Comparison of ENCODE assay signal across 24 mouse cellular contexts in the genomic region with DNA sequence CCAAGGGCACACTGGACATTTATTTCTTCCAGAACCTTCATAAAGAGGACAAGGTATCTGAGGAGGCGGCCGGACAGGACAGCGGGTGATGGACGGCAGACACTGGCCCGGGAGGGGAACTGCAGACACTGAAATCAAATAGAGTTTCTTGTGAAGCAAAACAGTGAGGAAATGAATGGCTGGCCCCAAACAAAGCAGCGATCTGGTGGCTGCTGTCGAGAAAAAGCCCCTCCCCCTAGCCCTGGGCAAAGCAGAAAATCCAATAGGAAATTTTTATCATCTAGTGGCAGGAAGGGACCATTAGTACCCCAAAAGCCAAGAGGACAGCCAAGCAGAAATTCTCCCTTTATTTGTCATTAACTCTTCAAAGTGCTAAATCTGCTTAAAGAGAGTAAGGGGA. TPM values are rescaled to one million over a fixed set of nuclear protein-coding genes. Genes with fewer than 3 reads are reported as not detected.
DNase-seq lines count a peak whose midpoint lies in the region; ATAC-seq and TF ChIP-seq lines count a peak whose summit lies in the region.
"Had no signal": no experiment of that assay in that cellular context is flagged by ENCODE, and none has a peak within 500 bp of the region (broad histone marks: within the 10 kb centered on the region; RNA-seq: fewer than 3 reads in every experiment).

No protein-coding gene starts in this region.

- no peaks in the 10 kb centered on the region for H3K9me3 ChIP-seq in kidney, embryonic 14.5 days (ENCODE audit: control insufficient read depth, low read length)
- H3K9me3 ChIP-seq in kidney, embryonic 16.5 days (ENCODE audit: low read length): no peaks in the 10 kb centered on the region
- no peaks in the 10 kb centered on the region for H3K9me3 ChIP-seq in forebrain, postnatal 0 days (ENCODE audit: low read length)
- no peaks in the 10 kb centered on the region for H3K9me3 ChIP-seq in midbrain, embryonic 16.5 days (replicated peaks; ENCODE audit: control insufficient read depth, low read length, poor library complexity, severe bottlenecking)
- H3K9me3 ChIP-seq: G1E; liver, embryonic 13.5 days had no signal

- H3K4me2 ChIP-seq in kidney, embryonic 14.5 days (replicated peaks; ENCODE audit: low read depth, low read length): peak overlapping the region; percentile 3; the same call in 1 of the 2 replicates
- no peak overlapping the region for H3K4me2 ChIP-seq in kidney, embryonic 16.5 days (replicated peaks; ENCODE audit: low read depth, low read length)
- H3K4me2 ChIP-seq in forebrain, postnatal 0 days (ENCODE audit: low read depth): no peak overlapping the region
- peak overlapping the region; percentile 4; the same call in 1 of the 2 replicates for H3K4me2 ChIP-seq in midbrain, embryonic 16.5 days (ENCODE audit: low read length)
- H3K4me2 ChIP-seq: liver, embryonic 13.5 days had no signal

- 23% methylated on average over 7 of the region's 7 CpGs for WGBS in kidney, embryonic 14.5 days
- WGBS in kidney, embryonic 16.5 days: 20% methylated on average over 7 of the region's 7 CpGs
- 12% methylated on average over 7 of the region's 7 CpGs for WGBS in forebrain, postnatal 0 days
- 15% methylated on average over 7 of the region's 7 CpGs for WGBS in midbrain, embryonic 16.5 days

- H3K9ac ChIP-seq in kidney, embryonic 14.5 days (ENCODE audit: low read depth, low read length): no peak overlapping the region
- H3K9ac ChIP-seq in kidney, embryonic 16.5 days (replicated peaks; ENCODE audit: low read length): no peak overlapping the region
- H3K9ac ChIP-seq in forebrain, postnatal 0 days: 0 out of 2 replicates have a peak overlapping the region, but pooled peaks have one; percentile 10
- H3K9ac ChIP-seq in midbrain, embryonic 16.5 days (ENCODE audit: low read depth, low read length): no peak overlapping the region
- H3K9ac ChIP-seq: liver, embryonic 13.5 days had no signal

- no peaks in the 10 kb centered on the region for H3K36me3 ChIP-seq in kidney, embryonic 14.5 days (ENCODE audit: control insufficient read depth, insufficient read depth, low read length)
- H3K36me3 ChIP-seq in kidney, embryonic 16.5 days (ENCODE audit: insufficient read depth, low read length): no peaks in the 10 kb centered on the region
- no peaks in the 10 kb centered on the region for H3K36me3 ChIP-seq in forebrain, postnatal 0 days (ENCODE audit: insufficient read depth)
- H3K36me3 ChIP-seq in midbrain, embryonic 16.5 days (ENCODE audit: control insufficient read depth, insufficient read depth, low read length): no peaks in the 10 kb centered on the region
- H3K36me3 ChIP-seq: G1E; liver, embryonic 13.5 days had no signal

- H3K27me3 ChIP-seq in kidney, embryonic 14.5 days (ENCODE audit: control insufficient read depth, insufficient read depth, low read length): no peaks in the 10 kb centered on the region
- no peaks in the 10 kb centered on the region for H3K27me3 ChIP-seq in kidney, embryonic 16.5 days (ENCODE audit: insufficient read depth, low read length)
- H3K27me3 ChIP-seq in forebrain, postnatal 0 days (ENCODE audit: insufficient read depth, low read length): no peaks in the 10 kb centered on the region
- H3K27me3 ChIP-seq in midbrain, embryonic 16.5 days (ENCODE audit: control insufficient read depth, insufficient read depth, low read depth, low read length): no peaks in the 10 kb centered on the region
- H3K27me3 ChIP-seq: liver, embryonic 13.5 days had no signal

- ATAC-seq in kidney, embryonic 14.5 days (ENCODE audit: low FRiP score, low TSS enrichment): no peak
- ATAC-seq in kidney, embryonic 16.5 days (ENCODE audit: low FRiP score, low TSS enrichment): no peak
- no peak; the same call in 1 of the 2 replicates for ATAC-seq in forebrain, postnatal 0 days
- ATAC-seq in midbrain, embryonic 16.5 days: no peak
- ATAC-seq: intestine, embryonic 16.5 days had no signal

- H3K4me3 ChIP-seq in kidney, embryonic 14.5 days (ENCODE audit: low read length): no peak overlapping the region
- no peak overlapping the region for H3K4me3 ChIP-seq in kidney, embryonic 16.5 days (ENCODE audit: low read length)
- H3K4me3 ChIP-seq in forebrain, postnatal 0 days (ENCODE audit: low read depth, low read length): no peak overlapping the region
- no peak overlapping the region for H3K4me3 ChIP-seq in midbrain, embryonic 16.5 days (ENCODE audit: low read depth, low read length)
- H3K4me3 ChIP-seq: erythroblast, embryonic 14.5 days; liver, embryonic 13.5 days had no signal

- H3K4me1 ChIP-seq in kidney, embryonic 14.5 days (ENCODE audit: control insufficient read depth, insufficient read depth, low read length): 0 out of 2 replicates have a peak, but pooled peaks cover 8% of the 10 kb centered on the region
- peaks cover 4% of the 10 kb centered on the region for H3K4me1 ChIP-seq in kidney, embryonic 16.5 days (ENCODE audit: insufficient read depth, low read length)
- H3K4me1 ChIP-seq in forebrain, postnatal 0 days (ENCODE audit: insufficient read depth): peaks cover 4% of the 10 kb centered on the region; the same call in 1 of the 2 replicates
- H3K4me1 ChIP-seq in midbrain, embryonic 16.5 days (ENCODE audit: control insufficient read depth, insufficient read depth, low read length): peaks cover 9% of the 10 kb centered on the region; the same call in 1 of the 2 replicates
- H3K4me1 ChIP-seq: liver, embryonic 13.5 days had no signal

- no peak overlapping the region for H3K27ac ChIP-seq in kidney, embryonic 14.5 days (ENCODE audit: low read depth, low read length)
- H3K27ac ChIP-seq in kidney, embryonic 16.5 days (ENCODE audit: low read length): no peak overlapping the region
- H3K27ac ChIP-seq in forebrain, postnatal 0 days (ENCODE audit: low read depth, low read length): no peak overlapping the region
- no peak overlapping the region; the same call in 1 of the 2 replicates for H3K27ac ChIP-seq in midbrain, embryonic 16.5 days (ENCODE audit: low read length)
- H3K27ac ChIP-seq: liver, embryonic 13.5 days; stomach, postnatal 0 days had no signal

- no peak for TF ChIP-seq CTCF in forebrain, postnatal 0 days (IDR thresholded peaks at IDR 0.05; ENCODE audit: low read depth)

- DNase-seq in embryo, embryonic 9.5 days (ENCODE audit: extremely low spot score): peak; percentile 27
- DNase-seq in forebrain, postnatal 0 days: no peak
- DNase-seq in right cerebral cortex, postnatal 36 days (ENCODE audit: low spot score in 2 of 2): no peak
- DNase-seq in layer of hippocampus, adult 9-11 months: no peak
- no peak for DNase-seq in B cell, adult 2 months
- DNase-seq: adrenal gland, adult 8-10 months; cerebellum, adult 2 months; heart, adult 18-20 months; heart, postnatal 14 days; kidney, postnatal 14 days; layer of hippocampus, postnatal 36 days; liver, embryonic 13.5 days; lung, postnatal 14 days; thymus, postnatal 14 days had no signal

RNA-seq across cellular contexts. Expression of gene Npy, which starts 42.9 kb away (rescaled TPM):
- 16.0 and 23.6 TPM in 2 replicates for polyA plus RNA-seq in kidney, embryonic 14.5 days (2014; fragmentation: Nextera tagmentation; extraction: Ambion mirVana)
- 25.4 and 40.7 TPM in 2 replicates for polyA plus RNA-seq in kidney, embryonic 16.5 days (2015; fragmentation: Nextera tagmentation; extraction: Ambion mirVana)
- total RNA-seq in forebrain, postnatal 0 days (2014; rRNA removed): 208 and 285 TPM in 2 replicates
- polyA plus RNA-seq in forebrain, postnatal 0 days (2015; fragmentation: Nextera tagmentation; extraction: Ambion mirVana): 323 and 643 TPM in 2 replicates
- polyA plus RNA-seq in midbrain, embryonic 16.5 days (2015; fragmentation: Nextera tagmentation; extraction: Ambion mirVana): 98.2 and 130 TPM in 2 replicates
- total RNA-seq: G1E; gastrocnemius, adult 18-20 months; heart, adult 18-20 months; heart, postnatal 14 days; megakaryocyte-erythroid progenitor cell, adult 5-6 weeks; neutrophil, adult 5-6 weeks had no signal

Comparison
In these comparisons a context has a peak if more than half of its experiments do, and no peak if none do; other contexts are left out.
1. H3K4me2 ChIP-seq: peak in kidney, embryonic 14.5 days (single experiment) and midbrain, embryonic 16.5 days (single experiment); none in kidney, embryonic 16.5 days (single experiment) and forebrain, postnatal 0 days (single experiment).